Mouse (Mus musculus) heart, adult 18-20 months (tissue): ENCODE measurements around the gene Iqsec1. TPM values are rescaled to one million over a fixed set of nuclear protein-coding genes. Genes with fewer than 3 reads are reported as not detected.
A peak's percentile ranks its signal among the peaks of the same experiment; 100 is the strongest.

Experiments used
- DNase-seq, 2 experiments: peaks; one replicate each; pipeline ENCODE4 v3.0.0; 2021 to 2022; ENCODE audit warnings: mixed read lengths in 1 of 2
- microRNA-seq, 2 experiments: library from miRNA; unstranded; fragments of <30 nt; microRNA quantifications; one replicate each; pipeline ENCODE4 v1.2.0; 2022
- total RNA-seq, 2 experiments: library from RNA; stranded (reverse); gene quantifications; 2 replicates each; pipeline ENCODE4 v1.2.3; 2021

Gene Iqsec1
- total RNA-seq, 2 experiments from 2014 or later = 133 to 153 TPM

DNA sequence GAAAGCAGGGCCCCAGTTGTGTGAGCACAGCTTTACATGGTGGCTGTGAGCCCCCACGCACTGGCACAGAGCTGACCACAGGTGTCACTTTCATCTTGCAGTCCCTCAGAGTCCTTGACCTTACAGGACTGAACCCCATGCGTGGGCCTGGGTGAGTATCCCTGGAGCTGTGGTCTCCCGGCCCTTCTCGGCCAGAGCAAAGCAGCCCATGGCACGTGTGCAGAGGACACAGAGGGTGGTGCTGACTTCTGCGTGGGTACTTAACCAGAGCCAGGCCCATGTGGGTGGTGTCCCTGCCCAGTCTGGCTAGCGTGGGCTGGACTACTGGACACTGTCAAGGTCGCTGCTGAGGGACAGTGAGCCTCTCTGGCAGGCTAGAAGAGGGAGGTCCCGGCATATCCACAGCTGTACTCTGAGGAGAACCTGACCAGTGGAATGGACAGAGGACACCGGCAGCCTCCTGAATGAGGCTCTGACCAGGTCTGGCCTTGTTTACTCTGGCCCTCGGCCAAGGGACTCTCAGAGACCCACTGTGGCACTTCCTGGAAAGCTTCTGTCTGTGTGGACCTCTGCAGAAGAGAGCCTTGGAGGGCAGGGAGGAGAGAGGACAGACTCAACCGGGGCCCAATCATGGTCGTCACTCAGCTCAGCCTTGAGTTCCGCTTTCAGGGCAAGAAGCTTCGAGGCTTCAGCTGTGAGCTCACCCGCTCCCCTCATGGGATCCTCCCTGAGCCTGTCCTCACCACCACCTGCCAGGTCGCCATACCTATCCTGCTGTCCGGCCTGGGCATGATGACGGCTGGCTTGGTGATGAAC lies 369.5 kb downstream of the Iqsec1 start:
- DNase-seq = peak; percentile 66 to 71

DNA sequence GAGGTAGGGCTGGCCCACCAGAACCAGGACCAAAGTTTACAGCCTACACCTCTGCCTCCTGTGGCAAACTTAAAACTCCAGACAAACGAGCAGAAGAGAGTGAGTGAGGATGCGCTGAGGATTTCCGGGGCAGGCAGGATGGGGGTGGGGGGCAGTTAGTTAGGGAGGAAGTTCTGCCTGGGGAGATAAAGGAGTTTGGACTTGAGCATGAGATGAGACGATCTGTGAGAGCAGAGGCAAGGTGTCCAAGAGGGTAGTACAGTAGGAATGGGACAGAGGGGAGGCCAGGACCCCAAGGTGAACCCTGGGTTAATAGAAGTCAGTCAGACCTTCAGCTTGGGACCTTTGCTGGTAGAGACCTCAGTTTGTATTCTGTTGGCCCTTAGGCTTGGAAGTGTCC lies 370.2 kb downstream of the Iqsec1 start:
- DNase-seq = no peak

GRCm38 (mm10) chr6:90616481-90616880 lies 372.0 kb downstream of the Iqsec1 start:
- DNase-seq = no peak

GRCm38 (mm10) chr6:90615991-90616390 lies 372.5 kb downstream of the Iqsec1 start:
- peak; percentile 69 to 82 for DNase-seq

DNA sequence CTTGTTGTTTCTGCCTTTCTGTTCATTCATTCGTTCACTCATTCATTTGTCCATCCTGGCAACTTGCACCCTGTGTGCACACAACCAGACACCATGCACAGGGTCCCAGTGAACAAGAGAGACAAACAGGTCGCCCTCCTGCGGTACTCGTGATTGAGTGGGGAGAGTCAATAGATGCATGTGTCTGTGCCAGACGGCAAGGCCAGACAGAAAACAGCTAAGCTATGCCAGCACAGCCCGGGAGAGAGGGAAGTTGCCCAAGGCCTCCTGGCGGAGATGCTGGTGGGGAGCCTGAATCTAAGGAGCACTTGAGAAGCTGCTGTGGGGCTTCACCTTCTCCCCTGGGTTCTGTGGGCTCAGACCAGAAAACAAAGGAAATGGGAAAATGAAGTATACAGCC lies 373.1 kb downstream of the Iqsec1 start:
- DNase-seq = peak in 1 of 2 experiments; percentile 51

DNA sequence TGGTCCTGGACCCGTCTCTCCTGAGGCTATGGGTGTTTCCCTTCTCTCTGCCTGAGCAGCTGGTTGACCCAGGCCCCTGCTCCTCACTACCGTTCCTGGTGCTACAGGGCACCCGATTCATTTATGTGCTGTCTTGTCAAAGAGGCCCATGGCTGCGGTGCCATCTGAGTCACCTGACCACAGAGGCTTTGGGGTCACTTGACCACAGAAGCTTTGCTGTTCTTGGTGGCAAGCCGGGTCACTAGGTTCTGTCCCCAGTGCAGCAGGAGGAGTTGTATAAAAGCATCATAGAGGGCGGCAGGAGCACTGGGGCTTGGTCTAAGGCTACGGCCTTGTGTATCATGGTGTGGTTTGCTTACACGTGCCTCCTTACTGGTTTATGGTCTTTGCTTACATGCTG lies 375.2 kb downstream of the Iqsec1 start:
- DNase-seq = no peak

GRCm38 (mm10) chr6:90610248-90610647 lies 378.2 kb downstream of the Iqsec1 start:
- no peak for DNase-seq

GRCm38 (mm10) chr6:90608186-90608585 lies 380.3 kb downstream of the Iqsec1 start:
- peak in 1 of 2 experiments; percentile 68 for DNase-seq

DNA sequence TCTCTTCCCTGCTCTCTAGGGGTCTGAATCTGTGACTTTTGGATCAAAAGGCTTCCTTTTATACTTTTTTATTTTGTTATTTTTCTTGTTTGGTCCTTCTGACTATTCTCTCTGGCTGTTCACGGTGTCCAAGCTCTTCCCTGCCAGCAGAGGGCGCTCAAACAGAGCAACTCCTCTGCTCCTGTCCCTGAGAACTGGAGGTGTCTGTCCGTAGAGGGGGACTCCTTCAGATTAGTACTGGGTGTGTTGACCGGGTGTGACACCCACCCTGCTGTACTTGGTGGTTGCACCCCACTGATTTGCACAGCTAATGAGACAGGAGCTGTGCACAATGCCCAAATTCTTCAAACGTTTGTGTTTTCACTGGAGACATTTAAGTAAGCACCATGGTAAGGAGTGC lies 381.3 kb downstream of the Iqsec1 start:
- peak; percentile 66 to 81 for DNase-seq

DNA sequence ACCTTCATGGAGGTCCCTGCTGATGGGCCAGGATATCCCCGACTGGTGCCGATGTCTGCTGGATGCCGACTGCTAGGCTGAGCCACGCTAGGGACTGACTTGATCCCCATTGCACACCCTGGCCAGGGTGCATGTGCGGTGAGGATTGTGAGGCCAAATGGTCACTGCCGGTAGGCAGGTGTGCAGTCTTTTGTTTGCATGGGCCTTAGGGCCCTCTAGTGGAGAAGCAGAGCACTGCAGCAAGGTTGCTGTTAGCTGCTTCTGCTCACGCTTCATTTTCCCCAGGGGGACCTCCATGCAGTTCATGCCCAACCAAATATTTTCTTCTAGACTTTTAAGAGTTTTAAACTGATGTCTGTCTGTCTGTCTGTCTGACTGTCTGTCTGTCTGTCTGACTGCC lies 381.9 kb downstream of the Iqsec1 start:
- peak; percentile 62 to 79 for DNase-seq

Small RNA genes lying within 50 kb of the gene (microRNA-seq; reads per million reads assigned to microRNA genes)
- 0 reads per million in 2 experiments for gene Gm24816

Other genes with a start within 250 kb of the Iqsec1 start
- 1 to 10 TPM; 2.6 to 6.9 TPM for gene Nup210, start 128.1 kb upstream of the Iqsec1 start, total RNA-seq
- gene Hdac11, start 168.0 kb upstream of the Iqsec1 start, total RNA-seq = 10 to 100 TPM; 20.9 to 21.3 TPM
- 10 to 100 TPM; 42.0 to 43.1 TPM for gene Fbln2, start 223.8 kb upstream of the Iqsec1 start, total RNA-seq